Mouse (Mus musculus) heart, embryonic 11.5 days (tissue): ENCODE data around the gene D2hgdh. TPM values are rescaled to one million over a fixed set of nuclear protein-coding genes. Genes with fewer than 3 reads are reported as not detected.

Source experiments
- ATAC-seq: fragments of 200-750 bp; cut with Nextera tagmentation; replicated peaks from 2 replicates; pipeline ENCODE4 v1.8.0; 2017; ENCODE audit warnings: moderate library complexity; ENCODE audit not compliant: insufficient number of reproducible peaks, low FRiP score, low TSS enrichment
- H3K27ac ChIP-seq: fragments of 300-500 bp; sonication (generic); 2 replicates; pipeline ENCODE4 v1.5.1; 2014; ENCODE audit warnings: mild to moderate bottlenecking, low read depth, low read length
- H3K27me3 ChIP-seq: fragments of 300-500 bp; sonication (generic); 2 replicates; pipeline ENCODE4 v1.6.1; 2014; ENCODE audit warnings: mild to moderate bottlenecking, low read length, mixed read lengths; ENCODE audit not compliant: control insufficient read depth, insufficient read depth
- H3K36me3 ChIP-seq: fragments of 300-500 bp; sonication (generic); 2 replicates; pipeline ENCODE4 v1.6.1; 2014; ENCODE audit warnings: mild to moderate bottlenecking, low read length, moderate library complexity, mixed read lengths; ENCODE audit not compliant: control insufficient read depth, insufficient read depth
- H3K4me1 ChIP-seq: fragments of 300-500 bp; sonication (generic); 2 replicates; pipeline ENCODE4 v1.6.1; 2014; ENCODE audit warnings: low read length; ENCODE audit not compliant: control insufficient read depth, insufficient read depth
- H3K4me2 ChIP-seq: fragments of 300-500 bp; sonication (generic); 2 replicates; pipeline ENCODE4 v1.6.1; 2014; ENCODE audit warnings: mild to moderate bottlenecking, moderate library complexity
- H3K4me3 ChIP-seq: fragments of 300-500 bp; sonication (generic); 2 replicates; pipeline ENCODE4 v1.5.1; 2014; ENCODE audit warnings: low read depth, low read length
- H3K9ac ChIP-seq: fragments of 300-500 bp; sonication (generic); 2 replicates; pipeline ENCODE4 v1.6.1; 2014; ENCODE audit warnings: mild to moderate bottlenecking, low read depth, low read length, moderate library complexity
- H3K9me3 ChIP-seq: fragments of 300-500 bp; sonication (generic); replicated peaks from 2 replicates; pipeline ENCODE4 v1.6.1; 2016; ENCODE audit warnings: low read length; ENCODE audit not compliant: control insufficient read depth
- WGBS: fragments of 180-500 bp; shearing (Covaris S2); extraction: QIAGEN DNeasy Blood & Tissue Kit; methylation state at CpG from one replicate; pipeline ENCODE4 v1.1.7; 2014; ENCODE audit not compliant: insufficient replicate concordance; 5-methylcytosine and 5-hydroxymethylcytosine counted together
- polyA plus RNA-seq: library from polyadenylated mRNA; unstranded; fragments of >200 nt; fragmentation: Nextera tagmentation; extraction: Ambion mirVana; gene quantifications from 2 replicates; pipeline ENCODE4 v1.2.1, GENCODE M21; 2014

D2hgdh gene
- polyA plus RNA-seq, 1 experiment from 2014 or later = 12.9 TPM

GRCm38 (mm10) chr1:93803556-93804507, 20.9 kb upstream of the D2hgdh start, which contains the start of gene Ing5:
Gene Ing5, plus strand, starts transcription at chr1:93803965.
- Histone ChIP-seq H3K27ac (peak within 1 kb of the TSS; percentile 97), H3K9ac (peak within 1 kb of the TSS; percentile 91), H3K27me3 (no peaks in the 10 kb centered on the region), H3K4me2 (peak within 1 kb of the TSS; percentile 81), H3K4me1 (peaks cover 18% of the 10 kb centered on the region), H3K4me3 (peak within 1 kb of the TSS; percentile 75), H3K9me3 (no peaks in the 10 kb centered on the region), H3K36me3 (peaks cover 20% of the 10 kb centered on the region)
- WGBS = under 1% methylated on average over 75 of the region's 94 CpGs
- ATAC-seq = peak; percentile 90

DNA sequence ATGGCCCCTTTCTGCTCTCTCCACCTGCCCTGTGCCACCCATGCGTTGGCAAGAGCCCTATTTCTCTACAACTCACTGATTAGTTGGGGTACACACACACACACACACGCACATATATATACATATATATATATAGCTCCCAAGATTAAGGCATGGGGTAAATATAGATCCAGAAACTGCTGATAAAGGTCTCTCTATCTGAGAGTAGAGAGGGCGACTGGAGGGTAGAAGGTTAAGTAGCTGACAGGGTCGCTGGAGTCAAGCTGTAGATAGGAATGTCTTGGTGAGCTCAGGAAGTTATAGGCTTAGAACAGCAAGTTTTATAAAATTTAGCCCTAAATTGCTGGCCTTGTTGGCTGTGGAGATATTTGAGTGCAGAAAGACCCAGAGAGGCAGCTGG, 19.9 kb upstream of the D2hgdh start:
- ATAC-seq = no peak
- Histone ChIP-seq H3K4me3 (peak overlapping the region; percentile 75), H3K27me3 (no peaks in the 10 kb centered on the region), H3K9me3 (no peaks in the 10 kb centered on the region), H3K9ac (peak overlapping the region; percentile 91), H3K4me2 (peak overlapping the region; percentile 81), H3K27ac (peak overlapping the region; percentile 97), H3K4me1 (peaks cover 18% of the 10 kb centered on the region), H3K36me3 (peaks cover 20% of the 10 kb centered on the region)
- WGBS = 60% methylated on average over 4 of the region's 4 CpGs

GRCm38 (mm10) chr1:93805221-93805951, 19.3 kb upstream of the D2hgdh start:
- Histone ChIP-seq H3K9me3 (no peaks in the 10 kb centered on the region), H3K36me3 (peaks cover 22% of the 10 kb centered on the region), H3K4me3 (peak overlapping the region; percentile 75), H3K9ac (peak overlapping the region; percentile 22; the same call in 1 of the 2 replicates), H3K27me3 (no peaks in the 10 kb centered on the region), H3K4me2 (peak overlapping the region; percentile 81), H3K27ac (peak overlapping the region; percentile 97; the same call in 1 of the 2 replicates), H3K4me1 (peaks cover 18% of the 10 kb centered on the region)
- WGBS = 66% methylated on average over 5 of the region's 5 CpGs
- ATAC-seq = no peak

DNA sequence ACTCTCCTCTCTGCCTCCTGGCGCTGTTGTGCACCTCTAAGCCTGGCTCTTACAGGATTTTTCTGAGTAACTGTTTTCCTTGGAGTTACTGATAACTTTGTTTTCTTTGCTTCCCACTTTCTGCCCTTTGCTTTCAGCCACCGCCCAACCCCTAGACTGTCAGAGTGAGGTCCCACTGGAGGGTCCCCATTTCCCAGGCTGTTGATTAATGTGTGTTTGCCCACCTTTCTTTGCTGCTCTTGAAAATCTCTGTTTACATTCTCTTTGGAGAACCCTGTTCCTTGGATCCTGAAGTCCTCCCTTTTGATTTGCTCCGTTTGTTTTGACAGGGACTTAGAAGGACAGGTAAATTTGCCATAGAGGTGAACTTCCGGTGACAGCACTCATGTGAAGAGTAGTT, 15.8 kb upstream of the D2hgdh start:
- peaks cover 26% of the 10 kb centered on the region for H3K36me3 ChIP-seq
- 89% methylated on average over 4 of the region's 4 CpGs for WGBS

GRCm38 (mm10) chr1:93810011-93810410, 14.7 kb upstream of the D2hgdh start:
- H3K9me3 ChIP-seq = no peaks in the 10 kb centered on the region
- H3K4me2 ChIP-seq = no peak overlapping the region
- 89% methylated on average over 3 of the region's 3 CpGs for WGBS

More for the DNA sequence above, 15.8 kb upstream of the D2hgdh start:
- Histone ChIP-seq H3K9me3 (no peaks in the 10 kb centered on the region), H3K4me1 (peaks cover 14% of the 10 kb centered on the region; the same call in 1 of the 2 replicates), H3K27ac (no peak overlapping the region), H3K4me2 (no peak overlapping the region), H3K27me3 (no peaks in the 10 kb centered on the region), H3K9ac (no peak overlapping the region), H3K4me3 (no peak overlapping the region)
- no peak for ATAC-seq

DNA sequence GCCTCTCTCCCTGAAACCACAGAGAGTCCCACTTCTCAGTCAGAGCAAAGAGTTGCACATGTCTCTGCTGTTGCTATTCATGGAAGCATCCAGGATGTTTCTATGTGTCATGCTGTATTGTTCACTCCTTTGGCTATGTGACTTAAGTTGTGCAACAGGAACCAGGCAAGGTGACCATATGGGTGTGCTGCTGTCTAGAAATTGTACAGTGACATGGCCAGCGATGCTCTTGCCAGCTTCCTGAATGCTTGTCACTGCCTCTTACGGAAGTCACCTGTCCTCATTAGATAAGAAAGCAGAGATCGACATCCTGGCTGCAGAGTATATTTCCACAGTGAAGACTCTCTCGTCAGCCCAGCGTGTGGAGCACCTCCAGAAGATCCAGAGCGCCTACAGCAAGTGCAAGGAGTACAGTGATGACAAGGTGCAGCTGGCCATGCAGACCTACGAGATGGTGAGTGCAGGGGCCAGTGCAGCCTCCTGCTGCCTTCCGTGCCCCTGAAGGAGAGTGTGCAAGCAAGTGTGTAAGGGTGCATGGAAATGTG, 13.1 kb upstream of the D2hgdh start:
- peaks cover 36% of the 10 kb centered on the region for H3K36me3 ChIP-seq
- H3K27ac ChIP-seq = no peak overlapping the region
- WGBS = 86% methylated on average over 8 of the region's 8 CpGs
- H3K27me3 ChIP-seq = no peaks in the 10 kb centered on the region
- no peak overlapping the region for H3K4me2 ChIP-seq
- no peak overlapping the region for H3K4me3 ChIP-seq
- no peaks in the 10 kb centered on the region for H3K9me3 ChIP-seq
- no peaks in the 10 kb centered on the region for H3K4me1 ChIP-seq
- ATAC-seq = no peak
- no peak overlapping the region for H3K9ac ChIP-seq

More at GRCm38 (mm10) chr1:93810011-93810410, 14.7 kb upstream of the D2hgdh start:
- Histone ChIP-seq H3K27ac (no peak overlapping the region), H3K4me3 (no peak overlapping the region), H3K36me3 (peaks cover 32% of the 10 kb centered on the region), H3K9ac (no peak overlapping the region), H3K4me1 (peaks cover 8% of the 10 kb centered on the region; the same call in 1 of the 2 replicates), H3K27me3 (no peaks in the 10 kb centered on the region)
- no peak for ATAC-seq

- 89% methylated on average over 8 of the region's 8 CpGs for WGBS
- no peaks in the 10 kb centered on the region for H3K27me3 ChIP-seq
- no peak overlapping the region for H3K4me3 ChIP-seq
- peaks cover 48% of the 10 kb centered on the region for H3K36me3 ChIP-seq
- H3K4me2 ChIP-seq = no peak overlapping the region
- H3K4me1 ChIP-seq = no peaks in the 10 kb centered on the region
- no peaks in the 10 kb centered on the region for H3K9me3 ChIP-seq
- no peak for ATAC-seq
- H3K9ac ChIP-seq = no peak overlapping the region
- H3K27ac ChIP-seq = no peak overlapping the region
These were observed 6.7 kb upstream of the D2hgdh start for GRCm38 (mm10) chr1:93817823-93818532.

- peaks cover 48% of the 10 kb centered on the region for H3K36me3 ChIP-seq
- H3K9me3 ChIP-seq = no peaks in the 10 kb centered on the region
- WGBS = 93% methylated on average over 7 of the region's 7 CpGs
- no peaks in the 10 kb centered on the region for H3K27me3 ChIP-seq
- H3K4me3 ChIP-seq = no peak overlapping the region
- no peak overlapping the region for H3K9ac ChIP-seq
- H3K4me2 ChIP-seq = no peak overlapping the region
- no peaks in the 10 kb centered on the region for H3K4me1 ChIP-seq
- H3K27ac ChIP-seq = no peak overlapping the region
- no peak for ATAC-seq
These were observed 6.0 kb upstream of the D2hgdh start for GRCm38 (mm10) chr1:93818722-93819121.
